Mouse (Mus musculus) bone marrow macrophage, adult 2 months (primary cell): ENCODE measurements at regions not wholly inside any gene's neighbourhood (a gene's known extent, or its start where the extent isn't known, plus 50 kb on each side); places are given as distances from the start of the nearest gene placed in this dataset.

Source experiments
- H3K27ac ChIP-seq: 2 replicates; pipeline ENCODE4 v1.5.1; 2012; ENCODE audit warnings: low read depth, low read length; ENCODE audit not compliant: insufficient read depth
- H3K4me1 ChIP-seq: 2 replicates; pipeline ENCODE4 v1.6.1; 2012; ENCODE audit warnings: low read length; ENCODE audit not compliant: control insufficient read depth, insufficient read depth
- H3K4me3 ChIP-seq: 2 replicates; pipeline ENCODE4 v1.5.1; 2012; ENCODE audit warnings: mild to moderate bottlenecking, low read length, moderate library complexity; ENCODE audit not compliant: insufficient read depth
- CTCF ChIP-seq: IDR thresholded peaks from 2 replicates; pipeline ENCODE4 v1.5.1; 2012; ENCODE audit warnings: low read depth, mild to moderate bottlenecking, low read length, moderate library complexity
- POLR2A ChIP-seq: IDR thresholded peaks from 2 replicates; pipeline ENCODE4 v1.6.1; 2012; ENCODE audit warnings: mild to moderate bottlenecking, low read depth, low read length, borderline replicate concordance

GRCm38 (mm10) chr12:20231986-20232541 lies 277.8 kb downstream of the Gm21863 start:
- Histone ChIP-seq H3K4me3 (no peak overlapping the region), H3K4me1 (no peaks in the 10 kb centered on the region), H3K27ac (no peak overlapping the region)
- TF ChIP-seq CTCF = no peak
- no peak for TF ChIP-seq POLR2A

GRCm38 (mm10) chr12:20232746-20233453 lies 278.6 kb downstream of the Gm21863 start:
- Histone ChIP-seq H3K4me1 (no peaks in the 10 kb centered on the region), H3K27ac (no peak overlapping the region), H3K4me3 (no peak overlapping the region)
- TF ChIP-seq POLR2A = no peak
- no peak for TF ChIP-seq CTCF

GRCm38 (mm10) chr12:20233454-20233831 lies 279.1 kb downstream of the Gm21863 start:
- Histone ChIP-seq H3K27ac (no peak overlapping the region), H3K4me3 (no peak overlapping the region), H3K4me1 (no peaks in the 10 kb centered on the region)
- TF ChIP-seq CTCF (no peak), POLR2A (no peak)

GRCm38 (mm10) chr12:20233871-20234307 lies 279.6 kb downstream of the Gm21863 start:
- Histone ChIP-seq H3K4me3 (no peak overlapping the region), H3K27ac (no peak overlapping the region), H3K4me1 (no peaks in the 10 kb centered on the region)
- TF ChIP-seq CTCF (no peak), POLR2A (no peak)
